Mouse (Mus musculus) stomach, adult 2 months (tissue): ENCODE results near the gene Ldoc1. TPM values are rescaled to one million over a fixed set of nuclear protein-coding genes. Genes with fewer than 3 reads are reported as not detected.

Experiments used
- polyA plus RNA-seq: library from polyadenylated mRNA; depleted of rRNA; stranded (reverse); fragments of >200 nt; gene quantifications from 2 replicates; pipeline ENCODE4 v1.2.3, GENCODE M21; 2012; rRNA removed

Ldoc1 gene
- polyA plus RNA-seq = not detected in 2 replicates

GRCm38 (mm10) chrX:61709302-61710033 lies at the start of gene Ldoc1:
Ldoc1 (plus strand) TSS chrX:61709497.

